Mouse (Mus musculus) T-cell, adult 2 months (primary cell): ENCODE measurements around the gene Htra3.

Source experiments
- DNase-seq: peaks from one replicate; pipeline ENCODE4 v3.0.0; 2022; ENCODE audit warnings: low spot score

Gene Htra3

DNA sequence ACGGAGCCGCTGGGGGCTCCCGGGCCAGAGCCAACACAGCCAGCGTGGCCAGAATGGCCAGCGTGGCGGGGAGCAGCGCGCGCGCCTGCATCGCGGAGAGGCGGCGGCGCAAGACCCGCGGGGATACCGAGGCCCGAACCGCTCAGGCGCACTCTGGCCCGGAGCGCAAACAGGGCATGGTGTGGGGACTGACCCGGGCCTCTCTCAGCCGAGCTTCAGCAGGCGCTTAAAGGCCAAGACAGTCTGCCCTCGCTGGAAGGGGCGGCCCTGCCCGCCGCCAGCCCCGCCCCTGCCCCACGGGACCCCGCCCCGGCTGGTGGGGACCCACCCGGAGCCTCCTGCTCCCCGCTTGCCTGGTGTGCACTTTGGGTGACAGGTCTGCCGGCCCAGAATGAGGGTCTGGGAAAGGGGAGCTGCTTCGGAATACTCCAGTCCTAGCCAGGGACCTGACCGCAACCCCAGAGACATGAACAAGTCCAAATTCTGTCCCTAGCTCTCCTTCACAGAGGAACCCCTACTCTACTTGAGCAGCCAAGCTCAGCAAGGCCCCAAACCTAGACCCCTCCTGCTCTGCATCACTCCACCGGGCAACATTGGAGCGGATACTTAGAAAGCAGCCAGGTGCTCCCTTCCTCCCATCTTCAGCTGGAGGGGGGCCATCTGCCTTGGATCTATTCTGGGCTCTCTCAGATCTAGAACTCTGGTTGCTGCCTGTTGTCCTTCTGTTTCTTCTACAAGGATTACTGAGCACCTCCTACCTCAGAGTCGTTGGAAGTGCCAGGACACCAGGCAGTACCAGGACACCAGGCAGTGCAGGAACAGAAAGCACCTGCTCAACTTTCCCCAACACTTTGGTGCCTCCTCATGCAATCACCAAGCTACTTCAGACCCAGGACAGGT is at the start of gene Htra3:
Htra3 (minus strand) TSS at position 527 of the 900 bp plus-strand sequence.
- DNase-seq = no peak

DNA sequence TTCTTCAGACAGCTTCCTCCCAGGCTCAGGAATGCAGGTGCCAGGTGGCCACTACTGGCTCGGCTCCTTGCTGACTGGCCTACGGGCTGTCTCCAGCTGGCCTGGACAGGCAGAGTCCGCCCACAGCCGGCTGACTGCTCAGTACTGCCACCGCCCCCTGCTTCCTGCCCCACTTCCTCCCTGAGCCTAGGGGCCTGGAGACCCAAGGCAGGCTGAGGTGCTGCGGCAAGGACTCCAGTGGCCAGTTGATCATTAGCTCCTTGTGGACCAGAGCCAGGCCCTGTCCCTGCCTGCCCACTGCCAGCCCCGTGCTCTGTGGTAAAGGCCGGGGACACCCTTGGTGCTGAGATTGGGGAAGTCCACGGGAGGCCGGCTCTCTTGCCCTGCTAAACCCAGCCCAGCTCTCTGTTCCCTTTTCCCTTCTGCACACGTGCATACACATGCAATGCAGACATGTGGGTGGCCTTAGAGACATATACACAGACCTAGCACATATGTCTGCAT is 49.4 kb upstream of the Htra3 start:
- peak; percentile 44 for DNase-seq

GRCm38 (mm10) chr5:35728344-35728956 is 48.9 kb upstream of the Htra3 start:
- DNase-seq = no peak

- DNase-seq = no peak
These were observed 47.9 kb upstream of the Htra3 start for GRCm38 (mm10) chr5:35727447-35727846.

- no peak for DNase-seq
These were observed 46.3 kb upstream of the Htra3 start for GRCm38 (mm10) chr5:35725840-35726239.

- DNase-seq = no peak
These were observed 44.3 kb upstream of the Htra3 start for GRCm38 (mm10) chr5:35723900-35724299.

GRCm38 (mm10) chr5:35722654-35723053 is 43.1 kb upstream of the Htra3 start:
- no peak for DNase-seq

DNA sequence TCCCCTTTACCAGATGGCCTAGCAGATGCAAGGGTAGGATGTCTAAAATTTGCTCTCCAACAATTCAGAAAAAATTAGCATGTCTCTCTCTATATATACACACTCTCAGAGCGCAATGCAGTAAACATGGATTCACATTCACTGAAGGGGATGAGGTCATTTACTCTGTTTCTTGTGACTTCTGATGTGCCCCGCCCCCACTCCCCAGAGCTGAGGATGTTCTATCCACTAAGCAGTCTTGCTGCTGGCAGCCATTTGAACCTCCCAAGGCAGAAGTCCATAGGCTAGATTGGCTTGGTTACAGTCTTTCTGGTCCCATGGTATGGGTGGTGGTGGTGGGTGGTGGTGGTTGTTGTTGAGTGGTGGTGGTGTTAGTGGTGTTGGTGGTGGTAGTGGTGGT is 42.4 kb upstream of the Htra3 start:
- DNase-seq = no peak

DNA sequence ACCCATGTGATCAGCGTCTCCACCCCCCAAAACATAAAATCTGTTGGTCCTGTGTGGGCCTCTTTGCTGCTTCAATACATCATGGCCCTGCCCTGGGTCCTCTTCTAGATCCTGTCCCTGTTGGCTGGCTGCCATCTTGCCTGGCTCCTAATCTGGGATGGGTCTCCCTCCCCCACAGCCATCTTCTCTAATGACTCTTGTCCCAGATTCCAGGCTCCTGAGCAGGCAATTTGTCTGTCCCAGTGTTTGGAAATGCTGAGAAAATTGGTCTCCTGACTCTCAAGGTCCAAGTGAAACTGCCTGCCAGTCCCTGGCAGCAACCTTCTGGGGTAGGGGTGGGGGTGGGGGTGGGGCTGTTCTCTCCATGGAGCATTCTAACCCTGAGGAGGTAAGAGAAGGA is 40.3 kb upstream of the Htra3 start:
- DNase-seq = no peak

GRCm38 (mm10) chr5:35719343-35719742 is 39.8 kb upstream of the Htra3 start:
- no peak for DNase-seq

- DNase-seq = no peak
These were observed 39.2 kb upstream of the Htra3 start for GRCm38 (mm10) chr5:35718817-35719216.

- no peak for DNase-seq
These were observed 38.4 kb upstream of the Htra3 start for GRCm38 (mm10) chr5:35717946-35718345.

GRCm38 (mm10) chr5:35717455-35717854 is 37.9 kb upstream of the Htra3 start:
- no peak for DNase-seq

DNA sequence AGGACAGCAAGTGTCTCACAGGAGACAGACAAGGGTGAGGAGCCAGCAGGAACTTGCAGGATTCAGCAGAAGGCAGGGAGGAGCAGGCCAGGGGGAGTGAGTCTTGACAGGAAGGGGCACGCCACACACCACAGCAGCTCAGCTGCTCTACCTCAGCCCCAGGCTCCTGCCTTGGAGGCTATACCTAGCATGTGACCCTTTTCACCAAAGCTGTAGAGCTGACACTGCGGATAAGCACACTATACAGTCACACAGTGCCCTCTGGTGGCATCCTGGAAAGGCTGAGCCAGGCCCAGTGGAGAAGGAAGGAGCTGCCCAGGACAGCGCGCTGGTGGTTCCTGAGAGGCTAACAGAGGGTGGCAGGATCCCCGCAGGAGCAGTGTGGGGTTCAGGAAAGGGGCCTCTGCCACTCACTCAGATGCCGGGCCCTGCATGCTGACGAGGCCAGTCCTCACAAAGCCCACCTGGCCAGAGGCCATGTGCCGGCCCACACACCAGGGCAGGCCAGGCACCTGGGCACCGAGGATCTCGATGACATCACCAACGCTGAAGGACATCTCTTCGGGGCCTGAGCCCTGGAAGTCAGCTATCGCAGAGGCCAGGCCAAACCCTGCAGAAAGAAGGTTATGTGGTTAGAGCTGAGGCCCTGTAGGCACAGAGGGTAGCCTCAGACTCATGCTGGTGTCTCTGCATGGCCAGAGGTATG is 34.2 kb upstream of the Htra3 start:
- DNase-seq = no peak

DNA sequence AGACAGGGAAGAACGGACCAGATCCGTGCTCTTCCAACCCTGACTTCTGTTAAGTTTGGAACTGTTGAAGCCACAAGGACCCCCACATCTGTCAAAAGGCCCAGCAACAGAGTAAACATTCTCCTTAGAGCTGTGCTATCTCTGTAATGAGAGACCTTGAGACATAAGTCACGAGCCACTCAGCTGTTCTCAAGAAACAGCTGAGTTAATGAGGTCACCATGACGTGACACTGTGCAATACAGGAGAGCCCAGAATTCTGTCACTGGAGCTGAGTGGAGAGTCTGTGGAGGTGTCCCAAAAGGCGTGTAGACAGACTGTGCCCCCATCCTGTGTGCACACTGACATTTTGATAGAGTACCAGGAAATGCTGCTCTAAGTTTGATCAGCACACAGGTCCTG is 32.9 kb upstream of the Htra3 start:
- no peak for DNase-seq

DNA sequence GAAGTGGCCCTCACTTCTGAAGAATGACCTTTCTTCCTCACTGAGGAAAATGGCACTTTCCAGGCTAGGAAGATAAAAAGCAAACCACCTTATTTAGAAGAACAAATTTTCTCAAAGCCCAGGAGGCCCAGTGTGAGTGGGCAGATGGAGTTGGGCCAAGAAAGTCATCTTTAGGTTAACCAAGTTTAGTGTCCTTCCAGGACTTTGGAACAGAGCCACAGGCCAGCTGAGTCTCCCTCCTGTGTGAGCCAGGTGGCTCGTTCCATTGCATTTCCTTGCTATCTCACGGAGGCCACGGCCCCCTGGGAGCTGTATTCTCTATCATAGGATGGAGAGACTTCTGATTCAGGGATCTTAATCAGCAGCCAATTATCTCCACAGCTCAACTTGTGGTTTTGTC is 31.3 kb upstream of the Htra3 start:
- DNase-seq = no peak

GRCm38 (mm10) chr5:35710481-35710880 is 30.9 kb upstream of the Htra3 start:
- DNase-seq = no peak

GRCm38 (mm10) chr5:35705411-35705810 is 25.8 kb upstream of the Htra3 start:
- DNase-seq = no peak

DNA sequence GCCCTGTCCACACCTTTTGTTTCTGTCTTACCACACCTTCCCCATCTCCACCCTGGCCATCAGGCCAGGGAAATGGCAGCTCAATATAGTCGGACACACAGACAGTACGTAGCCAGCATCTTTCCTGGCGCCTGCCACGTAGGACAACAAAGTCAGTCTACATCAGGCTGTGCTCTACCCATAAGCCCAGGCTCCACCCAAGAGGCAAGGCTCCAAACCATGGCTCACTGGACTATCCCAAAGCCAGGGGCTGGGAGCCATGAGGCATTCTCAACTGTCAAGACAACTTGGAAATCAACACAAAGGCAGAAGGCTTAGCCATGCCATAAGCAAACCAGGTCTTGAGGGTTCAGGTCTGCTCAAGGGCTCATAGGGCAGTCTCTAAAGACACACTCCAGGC is 24.2 kb upstream of the Htra3 start:
- DNase-seq = no peak

- no peak for DNase-seq
These were observed 23.6 kb upstream of the Htra3 start for GRCm38 (mm10) chr5:35703183-35703582.

- DNase-seq = no peak
These were observed 23.1 kb upstream of the Htra3 start for GRCm38 (mm10) chr5:35702582-35703140.

GRCm38 (mm10) chr5:35701042-35701441 is 21.5 kb upstream of the Htra3 start:
- DNase-seq = no peak
